In the genomic region with DNA sequence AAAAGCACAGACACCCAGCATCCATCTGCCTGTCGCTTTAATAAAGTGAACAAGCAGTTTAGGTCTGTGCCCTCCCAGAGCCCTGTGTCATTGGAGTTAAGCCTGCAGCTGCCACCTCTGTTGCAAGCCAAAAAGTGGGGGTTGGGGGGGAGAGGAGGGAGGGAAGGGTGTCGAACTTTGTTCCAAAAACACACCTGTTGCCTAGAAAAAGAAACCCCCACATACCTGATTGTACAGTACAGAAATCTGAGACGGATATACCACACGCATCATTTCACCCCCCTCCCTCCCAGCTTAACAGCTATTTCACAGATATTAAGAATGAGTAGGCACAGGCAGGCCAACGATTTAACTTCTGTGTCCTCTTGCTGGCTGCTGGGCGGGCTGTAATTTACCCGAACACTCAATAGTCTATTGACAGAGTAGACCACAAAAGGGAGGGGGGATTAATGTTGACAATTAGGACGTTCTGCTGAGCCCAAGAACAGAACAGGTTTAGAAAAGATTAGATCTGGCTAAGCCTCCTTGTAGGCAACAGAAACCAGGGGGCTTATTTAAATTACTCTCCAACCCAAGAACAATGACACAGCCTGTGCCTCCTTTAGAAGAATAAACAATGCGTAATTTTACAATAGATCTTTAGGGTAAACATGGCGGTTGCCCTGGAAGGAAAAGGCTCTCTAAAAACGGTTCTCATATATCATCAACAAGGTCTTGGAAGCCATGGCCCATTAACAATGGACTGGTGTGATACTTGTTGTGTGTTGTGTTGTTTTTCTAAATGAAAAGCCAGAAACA, we compare ENCODE assay signal across 8 mouse cellular contexts. TPM values are rescaled to one million over a fixed set of nuclear protein-coding genes. Genes with fewer than 3 reads are reported as not detected.
DNase-seq lines count a peak whose midpoint lies in the region; ATAC-seq and TF ChIP-seq lines count a peak whose summit lies in the region.

No protein-coding gene starts in this region.

- no peaks in the 10 kb centered on the region for H3K9me3 ChIP-seq in forebrain, postnatal 0 days (ENCODE audit: low read length)

- peaks cover 9% of the 10 kb centered on the region for H3K4me1 ChIP-seq in forebrain, postnatal 0 days (ENCODE audit: insufficient read depth)
- H3K4me1 ChIP-seq in small intestine, adult 2 months (ENCODE audit: control insufficient read depth, insufficient read depth, insufficient read length, low read length): peaks cover 15% of the 10 kb centered on the region; the same call in 1 of the 2 replicates

- peak; percentile 85 for ATAC-seq in forebrain, postnatal 0 days

- peak overlapping the region; percentile 29 for H3K4me2 ChIP-seq in forebrain, postnatal 0 days (ENCODE audit: low read depth)

- H3K27ac ChIP-seq in layer of hippocampus, adult 2 months: 0 out of 2 replicates have a peak overlapping the region, but pooled peaks have one; percentile 36
- H3K27ac ChIP-seq in forebrain, postnatal 0 days (ENCODE audit: low read depth, low read length): peak overlapping the region; percentile 52; the same call in 1 of the 2 replicates
- peak overlapping the region; percentile 27; the same call in 1 of the 2 replicates for H3K27ac ChIP-seq in small intestine, adult 2 months (ENCODE audit: insufficient read depth, low read depth, low read length)

- DNase-seq in layer of hippocampus, adult 2 months (ENCODE audit: low spot score in 2 of 2): no peak
- no peak for DNase-seq in layer of hippocampus, adult 11-12 months (ENCODE audit: low spot score)
- peak; percentile 54 for DNase-seq in forebrain, postnatal 0 days
- peak; percentile 18 for DNase-seq in liver
- DNase-seq in ovary, postnatal 36 days (ENCODE audit: low spot score): no peak
- DNase-seq in layer of hippocampus, postnatal 10 days (ENCODE audit: low spot score in 2 of 2): no peak
- DNase-seq in lung, postnatal 10 days: no peak

- no peaks in the 10 kb centered on the region for H3K27me3 ChIP-seq in forebrain, postnatal 0 days (ENCODE audit: insufficient read depth, low read length)
- H3K27me3 ChIP-seq in small intestine, adult 2 months (ENCODE audit: control insufficient read depth, insufficient read depth, low read length): no peaks in the 10 kb centered on the region

- 5% methylated on average over 11 of the region's 11 CpGs for WGBS in forebrain, postnatal 0 days
- 17% methylated on average over 11 of the region's 11 CpGs for WGBS in small intestine, adult 2 months

- no peak for TF ChIP-seq CTCF in layer of hippocampus, adult 2 months (conservative IDR thresholded peaks at IDR 0.05)
- TF ChIP-seq CTCF in forebrain, postnatal 0 days (IDR thresholded peaks at IDR 0.05; ENCODE audit: low read depth): no peak
- TF ChIP-seq CTCF in small intestine, adult 2 months (IDR thresholded peaks at IDR 0.05; ENCODE audit: extremely low read depth, insufficient read length, insufficient replicate concordance, low read depth, low read length): no peak

- TF ChIP-seq POLR2A in small intestine, adult 2 months (IDR thresholded peaks at IDR 0.05; ENCODE audit: low read depth, low read length): no peak

- H3K36me3 ChIP-seq in forebrain, postnatal 0 days (ENCODE audit: insufficient read depth): no peaks in the 10 kb centered on the region
- H3K36me3 ChIP-seq in small intestine, adult 2 months (ENCODE audit: control insufficient read depth, insufficient read depth, low read length): no peaks in the 10 kb centered on the region

- no peak overlapping the region for H3K4me3 ChIP-seq in layer of hippocampus, adult 2 months
- H3K4me3 ChIP-seq in forebrain, postnatal 0 days (ENCODE audit: low read depth, low read length): no peak overlapping the region
- H3K4me3 ChIP-seq in small intestine, adult 2 months (ENCODE audit: low read depth, low read length): no peak overlapping the region

- peak overlapping the region; percentile 4; the same call in 1 of the 2 replicates for H3K9ac ChIP-seq in forebrain, postnatal 0 days

RNA-seq across cellular contexts. Expression of gene Cap2, which starts 32.7 kb away (rescaled TPM):
- total RNA-seq in layer of hippocampus, adult 2 months (2021): 100 to 1,000 TPM; 216 to 220 TPM
- total RNA-seq in forebrain, postnatal 0 days (2014; rRNA removed): 16.5 and 19.7 TPM in 2 replicates
- polyA plus RNA-seq in forebrain, postnatal 0 days (2015; fragmentation: Nextera tagmentation; extraction: Ambion mirVana): 9.9 and 14.6 TPM in 2 replicates
- polyA plus RNA-seq in small intestine, adult 2 months (2012; rRNA removed): 6.2 and 8.8 TPM in 2 replicates
- total RNA-seq in layer of hippocampus, postnatal 10 days (2021): 10 to 100 TPM; 69.4 to 72.4 TPM

Comparison
In these comparisons a context has a peak if more than half of its experiments do, and no peak if none do; other contexts are left out.
1. DNase-seq: peak in forebrain, postnatal 0 days (single experiment) and liver (single experiment); none in layer of hippocampus, adult 2 months (0 of 2), layer of hippocampus, adult 11-12 months (single experiment), ovary, postnatal 36 days (single experiment), layer of hippocampus, postnatal 10 days (0 of 2) and lung, postnatal 10 days (single experiment).
2. Peak in every context shown above with its lines, with median percentiles within 50 percentile points of each other: H3K27ac ChIP-seq.